9 mouse cellular contexts compared by ENCODE assay signal in the genomic region with DNA sequence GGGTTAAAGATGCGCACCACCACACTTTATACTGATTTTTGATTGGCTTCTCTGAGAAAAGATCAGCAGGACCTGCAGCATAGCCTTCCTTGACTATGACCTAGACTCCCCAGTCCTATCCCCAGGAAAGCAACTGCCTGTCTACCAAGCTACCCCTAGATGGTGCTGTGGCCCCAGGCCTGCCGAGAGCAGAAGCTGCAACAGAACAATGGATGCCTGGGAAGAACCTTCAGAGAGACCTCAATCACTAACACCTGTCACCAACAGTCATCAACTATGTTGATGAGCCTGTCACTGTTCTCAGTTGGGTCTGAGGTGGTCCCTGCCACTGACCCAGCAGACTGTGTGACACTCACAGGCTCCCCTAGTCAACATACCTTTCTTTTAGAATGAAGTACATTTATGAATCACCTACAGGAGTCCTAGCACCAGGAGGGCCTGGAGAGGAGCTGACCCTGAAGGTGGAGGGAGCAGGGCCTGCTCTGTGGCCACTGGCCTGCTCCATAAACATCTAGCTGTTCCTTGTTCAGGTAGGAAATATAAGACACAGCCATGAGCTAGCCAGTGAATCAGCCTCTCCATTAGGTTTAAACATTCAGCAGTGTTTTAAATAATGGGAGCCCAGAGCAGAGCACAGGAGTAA. TPM values are rescaled to one million over a fixed set of nuclear protein-coding genes. Genes with fewer than 3 reads are reported as not detected.
A peak's percentile ranks its signal among the peaks of the same experiment; 100 is the strongest.
DNase-seq lines count a peak whose midpoint lies in the region; ATAC-seq lines count a peak whose summit lies in the region.
"Had no signal": no experiment of that assay in that cellular context is flagged by ENCODE, and none has a peak within 500 bp of the region (broad histone marks: within the 10 kb centered on the region; RNA-seq: fewer than 3 reads in every experiment).

No protein-coding gene starts in this region.

- H3K4me3 ChIP-seq in forebrain, embryonic 11.5 days (ENCODE audit: low read depth, low read length), result no peak overlapping the region
- no peak overlapping the region for H3K4me3 ChIP-seq in hindbrain, embryonic 15.5 days
- H3K4me3 ChIP-seq in limb, embryonic 12.5 days (replicated peaks), result no peak overlapping the region
- H3K4me3 ChIP-seq in midbrain, embryonic 14.5 days (replicated peaks; ENCODE audit: low read depth, low read length), result no peak overlapping the region
- H3K4me3 ChIP-seq: embryonic facial prominence, embryonic 12.5 days had no signal

- no peaks in the 10 kb centered on the region; the same call in 1 of the 2 replicates for H3K4me1 ChIP-seq in forebrain, embryonic 11.5 days (replicated peaks; ENCODE audit: control insufficient read depth, insufficient read depth, low read length)
- peaks cover 11% of the 10 kb centered on the region for H3K4me1 ChIP-seq in hindbrain, embryonic 15.5 days (replicated peaks)
- no peaks in the 10 kb centered on the region; the same call in 1 of the 2 replicates for H3K4me1 ChIP-seq in limb, embryonic 12.5 days (replicated peaks)
- peaks cover 10% of the 10 kb centered on the region; the same call in 1 of the 2 replicates for H3K4me1 ChIP-seq in midbrain, embryonic 14.5 days (ENCODE audit: control insufficient read depth, insufficient read depth, low read length)

- no peaks in the 10 kb centered on the region for H3K27me3 ChIP-seq in forebrain, embryonic 11.5 days (ENCODE audit: control insufficient read depth, insufficient read depth, low read length)
- H3K27me3 ChIP-seq in hindbrain, embryonic 15.5 days, result no peaks in the 10 kb centered on the region
- H3K27me3 ChIP-seq in limb, embryonic 12.5 days, result no peaks in the 10 kb centered on the region
- no peaks in the 10 kb centered on the region for H3K27me3 ChIP-seq in midbrain, embryonic 14.5 days (ENCODE audit: control insufficient read depth, insufficient read depth, low read length)
- H3K27me3 ChIP-seq: embryonic facial prominence, embryonic 12.5 days had no signal

- H3K4me2 ChIP-seq in forebrain, embryonic 11.5 days (ENCODE audit: low read depth, low read length, severe bottlenecking), result no peak overlapping the region
- no peak overlapping the region for H3K4me2 ChIP-seq in hindbrain, embryonic 15.5 days
- no peak overlapping the region for H3K4me2 ChIP-seq in limb, embryonic 12.5 days
- no peak overlapping the region for H3K4me2 ChIP-seq in midbrain, embryonic 14.5 days (ENCODE audit: low read length)
- H3K4me2 ChIP-seq: embryonic facial prominence, embryonic 12.5 days had no signal

- no peak overlapping the region; the same call in 1 of the 2 replicates for H3K9ac ChIP-seq in forebrain, embryonic 11.5 days (ENCODE audit: low read length)
- H3K9ac ChIP-seq in hindbrain, embryonic 15.5 days, result peak overlapping the region; percentile 8; the same call in 1 of the 2 replicates
- H3K9ac ChIP-seq in limb, embryonic 12.5 days (replicated peaks), result no peak overlapping the region
- H3K9ac ChIP-seq in midbrain, embryonic 14.5 days (replicated peaks; ENCODE audit: low read length), result no peak overlapping the region
- H3K9ac ChIP-seq: embryonic facial prominence, embryonic 12.5 days had no signal

- peak; percentile 66; the same call in 1 of the 2 replicates for ATAC-seq in forebrain, embryonic 11.5 days (replicated peaks; ENCODE audit: low FRiP score)
- ATAC-seq in hindbrain, embryonic 15.5 days (ENCODE audit: low FRiP score, low read depth), result peak; percentile 88
- 0 out of 2 replicates have a peak, but pooled peaks have one; percentile 71 for ATAC-seq in limb, embryonic 12.5 days (ENCODE audit: insufficient number of reproducible peaks, insufficient read depth, low FRiP score, low TSS enrichment, low read depth)
- peak; percentile 57; the same call in 1 of the 2 replicates for ATAC-seq in midbrain, embryonic 14.5 days (ENCODE audit: low FRiP score, low TSS enrichment)

- H3K9me3 ChIP-seq in forebrain, embryonic 11.5 days (ENCODE audit: control insufficient read depth, low read length), result no peaks in the 10 kb centered on the region
- H3K9me3 ChIP-seq in hindbrain, embryonic 15.5 days, result no peaks in the 10 kb centered on the region
- H3K9me3 ChIP-seq in limb, embryonic 12.5 days, result no peaks in the 10 kb centered on the region
- H3K9me3 ChIP-seq in midbrain, embryonic 14.5 days (ENCODE audit: control insufficient read depth, low read length), result no peaks in the 10 kb centered on the region
- H3K9me3 ChIP-seq: embryonic facial prominence, embryonic 12.5 days had no signal

- no peaks in the 10 kb centered on the region for H3K36me3 ChIP-seq in forebrain, embryonic 11.5 days (ENCODE audit: control insufficient read depth, insufficient read depth, low read length)
- 0 out of 2 replicates have a peak, but pooled peaks cover 6% of the 10 kb centered on the region for H3K36me3 ChIP-seq in hindbrain, embryonic 15.5 days
- peaks cover 21% of the 10 kb centered on the region for H3K36me3 ChIP-seq in limb, embryonic 12.5 days
- peaks cover 8% of the 10 kb centered on the region for H3K36me3 ChIP-seq in midbrain, embryonic 14.5 days (ENCODE audit: control insufficient read depth, insufficient read depth, low read length)

- peak; percentile 29 for DNase-seq in ovary, postnatal 10 days (ENCODE audit: low spot score)
- DNase-seq in ovary, postnatal 14 days (ENCODE audit: low spot score), result no peak
- DNase-seq in c-Kit-positive CD71-negative TER-119-negative erythroid progenitor cells, embryonic 14.5 days (ENCODE audit: low read depth), result peak; percentile 60
- DNase-seq in forebrain, embryonic 11.5 days (ENCODE audit: low spot score), result peak; percentile 79
- DNase-seq in midbrain, embryonic 14.5 days, result peak; percentile 88
- peak; percentile 48 to 78 for DNase-seq in spleen, postnatal 10 days (ENCODE audit: low spot score in 2 of 2)

- WGBS in forebrain, embryonic 11.5 days, result 40% methylated on average over 2 of the region's 2 CpGs
- 31% methylated on average over 2 of the region's 2 CpGs for WGBS in hindbrain, embryonic 15.5 days
- 39% methylated on average over 2 of the region's 2 CpGs for WGBS in limb, embryonic 12.5 days
- 33% methylated on average over 2 of the region's 2 CpGs for WGBS in midbrain, embryonic 14.5 days

- H3K27ac ChIP-seq in forebrain, embryonic 11.5 days (ENCODE audit: low read depth, low read length), result no peak overlapping the region
- H3K27ac ChIP-seq in hindbrain, embryonic 15.5 days (replicated peaks), result peak overlapping the region; percentile 51; the same call in 1 of the 2 replicates
- H3K27ac ChIP-seq in limb, embryonic 12.5 days, result peak overlapping the region; percentile 45; the same call in 1 of the 2 replicates
- H3K27ac ChIP-seq in midbrain, embryonic 14.5 days (replicated peaks; ENCODE audit: low read depth, low read length), result peak overlapping the region; percentile 73
- H3K27ac ChIP-seq: embryonic facial prominence, embryonic 12.5 days had no signal

RNA-seq across cellular contexts. Expression of a gene that starts 13.4 kb away (rescaled TPM):
- polyA plus RNA-seq in forebrain, embryonic 11.5 days (2014; fragmentation: Nextera tagmentation; extraction: Ambion mirVana), result 0.72 and 1.1 TPM in 2 replicates
- 0.39 and 0.44 TPM in 2 replicates for polyA plus RNA-seq in hindbrain, embryonic 15.5 days (2015; fragmentation: Nextera tagmentation; extraction: Ambion mirVana)
- polyA plus RNA-seq in limb, embryonic 12.5 days (2016; fragmentation: Nextera tagmentation; extraction: Ambion mirVana), result 0.45 and 0.54 TPM in 2 replicates
- polyA plus RNA-seq in midbrain, embryonic 14.5 days (2014; fragmentation: Nextera tagmentation; extraction: Ambion mirVana), result 0.61 and 0.70 TPM in 2 replicates

RNA-seq across cellular contexts. Expression of a gene that starts 19.2 kb away (rescaled TPM):
- 63.2 and 65.2 TPM in 2 replicates for polyA plus RNA-seq in forebrain, embryonic 11.5 days (2014; fragmentation: Nextera tagmentation; extraction: Ambion mirVana)
- 58.7 and 64.1 TPM in 2 replicates for polyA plus RNA-seq in hindbrain, embryonic 15.5 days (2015; fragmentation: Nextera tagmentation; extraction: Ambion mirVana)
- 56.1 and 60.1 TPM in 2 replicates for polyA plus RNA-seq in limb, embryonic 12.5 days (2016; fragmentation: Nextera tagmentation; extraction: Ambion mirVana)
- 58.2 and 75.9 TPM in 2 replicates for polyA plus RNA-seq in midbrain, embryonic 14.5 days (2014; fragmentation: Nextera tagmentation; extraction: Ambion mirVana)

RNA-seq across cellular contexts. Expression of a gene that starts 25.4 kb away (rescaled TPM):
- 20.1 and 21.6 TPM in 2 replicates for polyA plus RNA-seq in forebrain, embryonic 11.5 days (2014; fragmentation: Nextera tagmentation; extraction: Ambion mirVana)
- 49.3 and 55.0 TPM in 2 replicates for polyA plus RNA-seq in hindbrain, embryonic 15.5 days (2015; fragmentation: Nextera tagmentation; extraction: Ambion mirVana)
- polyA plus RNA-seq in limb, embryonic 12.5 days (2016; fragmentation: Nextera tagmentation; extraction: Ambion mirVana), result 35.7 and 39.1 TPM in 2 replicates
- polyA plus RNA-seq in midbrain, embryonic 14.5 days (2014; fragmentation: Nextera tagmentation; extraction: Ambion mirVana), result 29.4 and 46.9 TPM in 2 replicates

RNA-seq across cellular contexts. Expression of a gene that starts 25.5 kb away (rescaled TPM):
- polyA plus RNA-seq in forebrain, embryonic 11.5 days (2014; fragmentation: Nextera tagmentation; extraction: Ambion mirVana), result 8.9 and 13.1 TPM in 2 replicates
- 27.0 and 28.4 TPM in 2 replicates for polyA plus RNA-seq in hindbrain, embryonic 15.5 days (2015; fragmentation: Nextera tagmentation; extraction: Ambion mirVana)
- polyA plus RNA-seq in limb, embryonic 12.5 days (2016; fragmentation: Nextera tagmentation; extraction: Ambion mirVana), result 8.5 and 9.9 TPM in 2 replicates
- 13.9 and 19.3 TPM in 2 replicates for polyA plus RNA-seq in midbrain, embryonic 14.5 days (2014; fragmentation: Nextera tagmentation; extraction: Ambion mirVana)

RNA-seq across cellular contexts. Expression of a gene that starts 32.8 kb away (rescaled TPM):
- 41.3 and 46.3 TPM in 2 replicates for polyA plus RNA-seq in forebrain, embryonic 11.5 days (2014; fragmentation: Nextera tagmentation; extraction: Ambion mirVana)
- 19.0 and 19.9 TPM in 2 replicates for polyA plus RNA-seq in hindbrain, embryonic 15.5 days (2015; fragmentation: Nextera tagmentation; extraction: Ambion mirVana)
- 37.3 and 45.5 TPM in 2 replicates for polyA plus RNA-seq in limb, embryonic 12.5 days (2016; fragmentation: Nextera tagmentation; extraction: Ambion mirVana)
- 14.4 and 17.1 TPM in 2 replicates for polyA plus RNA-seq in midbrain, embryonic 14.5 days (2014; fragmentation: Nextera tagmentation; extraction: Ambion mirVana)
